37 mouse cellular contexts compared by ENCODE assay signal in genomic region chr10:63116376-63116775, GRCm38 (mm10). TPM values are rescaled to one million over a fixed set of nuclear protein-coding genes. Genes with fewer than 3 reads are reported as not detected.
"Had no signal": no experiment of that assay in that cellular context is flagged by ENCODE, and none has a peak within 500 bp of the region (broad histone marks: within the 10 kb centered on the region; RNA-seq: fewer than 3 reads in every experiment).

No protein-coding gene starts in this region.

- H3K4me1 ChIP-seq: limb, embryonic 12.5 days; limb, embryonic 13.5 days; limb, embryonic 15.5 days; liver, embryonic 12.5 days; liver, embryonic 13.5 days; liver, embryonic 15.5 days; lung, embryonic 15.5 days; midbrain, embryonic 10.5 days; midbrain, embryonic 12.5 days; midbrain, embryonic 13.5 days; midbrain, embryonic 15.5 days had no signal

- H3K27me3 ChIP-seq: limb, embryonic 12.5 days; limb, embryonic 13.5 days; limb, embryonic 15.5 days; liver, embryonic 12.5 days; liver, embryonic 13.5 days; liver, embryonic 15.5 days; lung, embryonic 15.5 days; midbrain, embryonic 12.5 days; midbrain, embryonic 13.5 days; midbrain, embryonic 15.5 days had no signal

- H3K9ac ChIP-seq: limb, embryonic 12.5 days; limb, embryonic 13.5 days; limb, embryonic 15.5 days; liver, embryonic 12.5 days; liver, embryonic 13.5 days; liver, embryonic 14.5 days; liver, embryonic 15.5 days; liver, postnatal 0 days; lung, embryonic 14.5 days; lung, embryonic 15.5 days; midbrain, embryonic 12.5 days; midbrain, embryonic 13.5 days; midbrain, embryonic 15.5 days had no signal

- H3K27ac ChIP-seq: left cerebral cortex, adult 2 months; limb, embryonic 12.5 days; limb, embryonic 13.5 days; limb, embryonic 15.5 days; liver, embryonic 12.5 days; liver, embryonic 13.5 days; liver, embryonic 14.5 days; liver, embryonic 15.5 days; lung, embryonic 15.5 days; macrophage; midbrain, embryonic 10.5 days; midbrain, embryonic 12.5 days; midbrain, embryonic 13.5 days; midbrain, embryonic 15.5 days had no signal

- ATAC-seq: liver, embryonic 12.5 days; liver, postnatal 0 days; lung, postnatal 0 days; midbrain, embryonic 13.5 days; midbrain, embryonic 15.5 days; midbrain, embryonic 16.5 days had no signal

- H3K4me3 ChIP-seq: limb, embryonic 12.5 days; limb, embryonic 13.5 days; limb, embryonic 15.5 days; liver, embryonic 12.5 days; liver, embryonic 13.5 days; liver, embryonic 15.5 days; lung, embryonic 15.5 days; megakaryocyte, embryonic 14.5 days; midbrain, embryonic 10.5 days; midbrain, embryonic 12.5 days; midbrain, embryonic 13.5 days; midbrain, embryonic 15.5 days; myocyte had no signal

- H3K4me2 ChIP-seq: limb, embryonic 12.5 days; limb, embryonic 13.5 days; limb, embryonic 15.5 days; liver, embryonic 11.5 days; liver, embryonic 12.5 days; liver, embryonic 13.5 days; liver, embryonic 15.5 days; lung, embryonic 14.5 days; lung, embryonic 15.5 days; midbrain, embryonic 12.5 days; midbrain, embryonic 13.5 days; midbrain, embryonic 15.5 days had no signal

- DNase-seq: left cerebral cortex, postnatal 4 days; liver; liver, embryonic 13.5 days; liver, postnatal 0 days; lung, adult 18-20 months; lung, adult 2 months; lung, embryonic 14.5 days; lung, postnatal 10 days; lung, postnatal 14 days; lung, postnatal 36 days; lung, postnatal 4 days had no signal

- H3K36me3 ChIP-seq: limb, embryonic 12.5 days; limb, embryonic 13.5 days; limb, embryonic 15.5 days; liver, embryonic 12.5 days; liver, embryonic 13.5 days; liver, embryonic 15.5 days; lung, embryonic 15.5 days; midbrain, embryonic 10.5 days; midbrain, embryonic 12.5 days; midbrain, embryonic 13.5 days; midbrain, embryonic 15.5 days had no signal

- H3K9me3 ChIP-seq: limb, embryonic 12.5 days; limb, embryonic 13.5 days; limb, embryonic 15.5 days; liver, embryonic 12.5 days; liver, embryonic 13.5 days; liver, embryonic 15.5 days; lung, embryonic 15.5 days; midbrain, embryonic 12.5 days; midbrain, embryonic 15.5 days had no signal

RNA-seq across cellular contexts. Expression of gene Atoh7, which starts 16.9 kb away (rescaled TPM):
- total RNA-seq: liver, adult 2 months; megakaryocyte progenitor cell, adult 5-6 weeks; megakaryocyte, adult 5-6 weeks; megakaryocyte-erythroid progenitor cell, adult 5-6 weeks; monocyte, adult 5-6 weeks had no signal
- polyA plus RNA-seq: limb, embryonic 15.5 days; liver, adult 2 months; liver, embryonic 11.5 days; liver, embryonic 12.5 days; liver, embryonic 13.5 days; liver, embryonic 15.5 days; liver, embryonic 16.5 days; lung, adult 2 months; lung, embryonic 15.5 days; lung, embryonic 16.5 days; lung, postnatal 0 days; macrophage; myocyte had no signal

RNA-seq across cellular contexts. Expression of gene Pbld1, which starts 56.4 kb away (rescaled TPM):
- total RNA-seq: midbrain, postnatal 0 days had no signal
- polyA plus RNA-seq: macrophage had no signal
